Mouse (Mus musculus): Measurements from ENCODE around the gene Lrrc73. TPM values are rescaled to one million over a fixed set of nuclear protein-coding genes. Genes with fewer than 3 reads are reported as not detected.
A peak's percentile ranks its signal among the peaks of the same experiment; 100 is the strongest.

The Lrrc73 gene
- total RNA-seq, 2 experiments from 2014 or later = 0.29 to 0.84 TPM

- intact Hi-C loops (cut with DNase I; ENCODE audit: low total_unique reads) = no loop called here
- no peak for DNase-seq
Observed at GRCm38 (mm10) chr17:46283140-46283539, 29.8 kb downstream of the Lrrc73 start.

GRCm38 (mm10) chr17:46283911-46284310 is 30.6 kb downstream of the Lrrc73 start:
- no peak for DNase-seq

GRCm38 (mm10) chr17:46284653-46285052 is 31.3 kb downstream of the Lrrc73 start:
- DNase-seq = no peak
- intact Hi-C loops (cut with DNase I; ENCODE audit: low total_unique reads) = no loop called here

More at GRCm38 (mm10) chr17:46283911-46284310, 30.6 kb downstream of the Lrrc73 start:
- intact Hi-C loops (cut with DNase I; ENCODE audit: low total_unique reads) = no loop called here

DNA sequence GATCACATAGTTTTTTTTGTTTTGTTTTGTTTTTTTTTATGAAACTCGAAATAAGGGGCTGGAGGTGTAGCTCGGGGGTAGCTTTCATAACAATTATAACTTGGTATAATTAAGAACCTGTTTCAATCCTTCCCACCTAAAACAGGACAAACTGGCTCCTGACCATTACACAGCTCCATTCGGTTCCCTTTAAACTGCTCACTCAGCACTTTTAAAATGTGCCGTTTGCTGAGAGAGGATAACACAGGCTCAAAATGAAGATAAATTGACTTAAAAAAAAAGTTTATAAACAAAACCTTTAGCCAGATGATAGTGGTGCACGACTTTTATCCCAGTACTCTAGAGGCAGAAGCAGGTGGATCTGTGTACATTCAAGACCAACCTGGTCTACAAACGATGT is 32.1 kb downstream of the Lrrc73 start:
- intact Hi-C loops (cut with DNase I; ENCODE audit: low total_unique reads) = no loop called here

GRCm38 (mm10) chr17:46287678-46288095 is 34.4 kb downstream of the Lrrc73 start:
- peak; percentile 83 for DNase-seq
- intact Hi-C loops (cut with DNase I; ENCODE audit: low total_unique reads) = no loop called here

More for the DNA sequence above, 32.1 kb downstream of the Lrrc73 start:
- no peak for DNase-seq

GRCm38 (mm10) chr17:46296601-46297000 is 43.3 kb downstream of the Lrrc73 start:
- intact Hi-C loops (cut with DNase I; ENCODE audit: low total_unique reads) = no loop called here
- DNase-seq = no peak

DNA sequence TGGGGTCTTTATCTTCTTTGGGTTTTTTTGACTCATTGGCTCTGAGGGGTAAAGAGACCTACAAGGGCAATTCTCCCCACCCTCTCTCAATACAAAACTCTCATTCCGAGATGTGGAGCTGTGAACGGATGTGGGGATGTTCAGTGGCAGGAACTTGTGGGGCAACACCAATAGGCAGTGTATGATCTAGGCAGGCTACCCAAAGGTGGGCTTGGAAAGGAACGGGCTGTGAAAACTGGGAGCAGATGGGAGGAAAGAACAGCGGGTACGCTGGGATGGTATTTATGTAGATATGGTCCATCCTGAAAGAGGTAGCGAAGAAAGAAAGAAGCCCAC is 43.7 kb downstream of the Lrrc73 start:
- intact Hi-C loops (cut with DNase I; ENCODE audit: low total_unique reads) = no loop called here
- DNase-seq = no peak

DNA sequence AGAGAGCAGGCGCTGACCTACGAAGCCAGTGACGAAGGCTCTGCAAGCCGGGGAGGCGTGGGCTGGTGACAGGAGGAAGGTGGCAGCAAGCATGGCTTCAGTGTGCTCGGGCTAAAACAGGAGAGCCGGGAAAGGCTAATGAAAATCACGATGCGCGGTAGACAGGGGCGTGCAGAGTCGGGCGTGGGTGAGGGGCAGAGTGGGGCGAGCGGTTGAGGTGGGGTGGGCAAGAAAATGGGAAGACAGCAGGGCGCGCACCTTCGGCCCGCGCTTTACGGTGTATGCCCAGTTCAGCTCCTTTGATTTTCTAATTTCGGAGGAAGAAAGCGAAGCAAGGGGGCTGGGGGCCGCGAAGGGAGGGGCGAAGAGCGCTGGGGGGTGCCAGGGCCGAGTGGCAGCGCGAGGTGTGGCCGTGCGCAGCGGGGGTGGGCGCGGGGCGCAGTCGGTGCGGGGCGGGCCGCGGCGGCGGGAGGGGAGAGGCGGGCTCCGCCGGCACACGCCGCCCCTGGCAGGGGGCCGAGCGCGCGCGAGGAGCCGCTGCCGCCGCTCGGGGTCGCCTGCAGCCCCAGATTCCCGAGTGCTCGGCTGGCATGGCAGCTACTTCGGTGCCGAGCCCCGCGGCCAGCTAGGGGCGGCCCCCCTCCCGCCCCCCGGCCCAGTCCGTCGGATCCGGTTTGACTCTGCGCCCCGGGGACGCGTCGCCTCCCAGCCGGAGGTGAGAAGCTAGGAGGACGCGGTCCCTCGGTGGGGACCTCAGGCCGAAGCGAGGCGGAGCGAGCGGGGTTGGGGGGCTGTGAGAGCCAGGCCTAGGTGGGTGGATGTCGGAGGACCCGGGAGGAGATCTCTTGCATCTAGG is 44.3 kb downstream of the Lrrc73 start, which contains the start of gene Dlk2:
Dlk2 (plus strand) TSS at position 58 of the 856 bp plus-strand sequence.
- no peak for DNase-seq
- intact Hi-C loops (cut with DNase I; ENCODE audit: low total_unique reads) = loop anchor here (2.0 kb wide), 1 partner anchor 31 kb away; no protein-coding TSS in a partner anchor

DNA sequence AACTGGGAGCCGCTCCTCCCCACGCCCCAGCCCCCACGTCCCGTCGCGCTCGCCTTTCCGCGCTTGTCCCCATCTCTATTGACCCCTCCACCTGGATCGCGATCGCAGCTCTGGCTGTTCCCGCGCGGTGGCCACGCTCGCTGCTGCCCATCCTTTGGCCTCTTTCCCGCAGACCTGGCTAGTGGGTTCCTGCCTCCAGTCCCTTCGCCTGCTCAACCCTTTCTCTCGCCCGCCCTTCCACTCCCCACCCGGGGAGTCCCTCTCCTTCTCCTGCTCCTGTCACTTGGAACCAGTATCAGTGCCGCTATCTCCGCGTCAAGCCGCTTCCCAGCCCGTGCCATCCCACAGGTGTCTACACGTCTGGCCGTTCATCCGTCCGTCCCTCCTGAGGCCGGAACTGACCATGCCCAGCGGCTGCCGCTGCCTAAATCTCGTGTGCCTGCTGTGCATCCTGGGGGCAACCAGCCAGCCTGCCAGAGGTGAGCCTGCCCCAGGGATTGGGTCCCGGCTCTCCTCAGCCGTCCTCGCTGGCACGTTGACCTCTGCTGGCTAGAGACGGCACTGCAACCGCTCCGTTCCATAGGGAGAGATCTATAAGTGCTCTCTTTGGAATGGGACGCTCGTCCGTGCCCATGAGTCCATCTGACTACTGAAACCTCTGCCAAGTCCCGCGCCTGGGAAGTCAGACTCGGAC is 45.0 kb downstream of the Lrrc73 start:
- DNase-seq = peak; percentile 77
- intact Hi-C loops (cut with DNase I; ENCODE audit: low total_unique reads) = loop anchor here (2.0 kb wide), 1 partner anchor 32 kb away; no protein-coding TSS in a partner anchor

DNA sequence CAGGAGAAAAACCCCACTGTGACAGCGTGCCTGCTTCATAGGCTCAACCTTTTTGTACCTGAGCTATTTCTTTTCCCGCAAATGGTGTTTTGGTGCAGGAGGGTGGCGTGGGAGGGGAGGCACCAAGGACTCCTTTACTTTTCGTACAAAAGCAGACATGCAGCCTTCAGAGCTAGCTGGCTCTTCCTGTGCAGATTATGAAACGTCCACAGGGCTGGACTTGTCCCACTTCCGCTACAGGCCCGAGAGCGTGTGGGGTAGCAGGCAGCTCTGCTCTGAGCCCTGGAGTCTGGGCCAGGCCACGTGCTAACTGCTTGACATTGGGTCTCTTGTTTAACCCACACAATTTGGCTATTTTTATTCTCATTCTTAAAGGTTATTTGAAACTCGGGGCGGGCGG is 48.6 kb downstream of the Lrrc73 start:
- intact Hi-C loops (cut with DNase I; ENCODE audit: low total_unique reads) = no loop called here

DNA sequence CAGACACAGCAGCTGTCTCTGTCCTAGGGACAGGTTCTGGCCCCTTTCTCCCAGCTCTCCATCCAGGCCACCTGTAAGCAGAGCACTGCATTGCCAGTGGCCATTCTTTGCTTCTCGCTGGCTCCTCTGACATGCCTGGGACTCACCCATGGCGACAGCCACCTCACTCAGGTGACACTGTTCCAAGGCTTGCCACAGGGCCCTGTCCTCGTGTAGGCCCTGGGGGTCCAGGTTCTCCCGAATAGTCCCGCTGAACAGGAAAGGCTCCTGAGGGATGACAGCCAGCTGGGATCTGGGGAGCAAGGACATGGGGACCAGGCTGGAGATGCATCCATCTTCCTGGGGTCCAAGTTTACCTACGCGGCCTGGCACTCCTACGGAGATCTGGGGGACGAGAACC is 50.9 kb downstream of the Lrrc73 start:
- intact Hi-C loops (cut with DNase I; ENCODE audit: low total_unique reads) = no loop called here
- no peak for DNase-seq

More for the DNA sequence above, 48.6 kb downstream of the Lrrc73 start:
- no peak for DNase-seq

Small RNA genes lying within 50 kb of the gene (microRNA-seq; reads per million reads assigned to microRNA genes)
- 0 reads per million in 2 experiments for gene Mir693

Other genes with a start within 250 kb of the Lrrc73 start
- 10 to 100 TPM; 73.9 to 95.9 TPM for gene Vegfa, start 221.2 kb upstream of the Lrrc73 start, total RNA-seq (2021)
- 10 to 100 TPM; 61.3 to 61.8 TPM for gene Mrps18a, start 142.5 kb upstream of the Lrrc73 start, total RNA-seq (2021)
- under 1 TPM; 0.43 to 0.66 TPM for gene Rsph9, start 109.3 kb upstream of the Lrrc73 start, total RNA-seq (2021)
- gene Mad2l1bp, start 100.0 kb upstream of the Lrrc73 start, total RNA-seq (2021) = 10 to 100 TPM; 14.6 to 15.6 TPM
- 10 to 100 TPM; 45.4 to 56.3 TPM for gene Gtpbp2, start 92.5 kb upstream of the Lrrc73 start, total RNA-seq (2021)
- 10 to 100 TPM; 11.2 to 13.5 TPM for gene Polh, start 50.9 kb upstream of the Lrrc73 start, total RNA-seq (2021)
- 10 to 100 TPM; 11.5 to 12.6 TPM for gene Xpo5, start 50.7 kb upstream of the Lrrc73 start, total RNA-seq (2021)
- gene Polr1c, start 5.5 kb upstream of the Lrrc73 start, total RNA-seq (2021) = 10 to 100 TPM; 14.5 to 15.1 TPM
- gene Yipf3, start 5.5 kb upstream of the Lrrc73 start, total RNA-seq (2021) = 10 to 100 TPM; 59.0 to 62.2 TPM
- 10 to 100 TPM; 34.9 to 42.0 TPM for gene Tjap1, start 29.5 kb downstream of the Lrrc73 start, total RNA-seq (2021)
- gene Dlk2, start 43.9 kb downstream of the Lrrc73 start, total RNA-seq (2021) = under 1 TPM; 0.35 to 0.59 TPM
- gene Abcc10, start 74.8 kb downstream of the Lrrc73 start, total RNA-seq (2021) = 1 to 10 TPM; 2.3 to 2.8 TPM
- 10 to 100 TPM; 12.8 to 13.6 TPM for gene Zfp318, start 130.2 kb downstream of the Lrrc73 start, total RNA-seq (2021)
- 1 to 10 TPM in 1 of 2 experiments, under 1 TPM in 1; 0.78 to 1.7 TPM for gene Crip3, start 175.4 kb downstream of the Lrrc73 start, total RNA-seq (2021)
- gene Slc22a7, start 184.9 kb downstream of the Lrrc73 start, total RNA-seq (2021) = not detected
- 1 to 10 TPM; 3.3 to 4.6 TPM for gene Ttbk1, start 234.1 kb downstream of the Lrrc73 start, total RNA-seq (2021)
- gene Dnph1, start 243.2 kb downstream of the Lrrc73 start, total RNA-seq (2021) = 1 to 10 TPM; 4.8 to 6.3 TPM